Mouse (Mus musculus): ENCODE results near the gene Psmb5. TPM values are rescaled to one million over a fixed set of nuclear protein-coding genes. Genes with fewer than 3 reads are reported as not detected.

The Psmb5 gene
- total and polyA plus RNA-seq, 3 experiments = 299 to 416 (median 411) TPM

DNA sequence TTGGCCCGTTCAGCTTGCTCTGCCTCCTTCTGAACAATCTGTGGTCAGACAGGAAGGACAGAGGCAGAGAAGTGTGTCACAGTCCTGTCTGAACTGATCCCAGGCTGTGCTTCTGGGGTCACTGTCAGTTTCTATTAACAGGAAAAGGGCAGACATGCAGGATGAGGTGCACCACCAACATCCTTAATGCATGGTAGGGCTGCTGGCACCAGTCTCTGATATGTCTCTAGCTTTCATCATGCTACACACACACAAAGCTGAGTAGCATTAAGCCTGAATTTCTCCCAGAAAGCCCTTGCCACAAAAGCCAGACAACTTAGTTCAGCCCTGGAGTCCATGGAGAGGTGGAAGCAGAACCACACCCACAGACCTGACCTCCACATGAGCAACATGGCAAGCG is 25.2 kb upstream of the Psmb5 start:
- H3K4me1 ChIP-seq (ENCODE audit: control insufficient read depth in 1 of 2, insufficient read depth in 2 of 2) = peaks cover 5 to 17% of the 10 kb centered on the region in 2 experiments; a peak in 2 of 4 replicates
- no peaks in the 10 kb centered on the region for H3K9me3 ChIP-seq (replicated peaks; ENCODE audit: low read length)
- no peak for TF ChIP-seq USF1 (IDR thresholded peaks at IDR 0.05; ENCODE audit: low read depth, low read length)
- no peak for TF ChIP-seq EP300 (IDR thresholded peaks at IDR 0.05; ENCODE audit: low read length)
- TF ChIP-seq ZC3H11A (IDR thresholded peaks at IDR 0.05; ENCODE audit: low read depth, low read length) = no peak
- TF ChIP-seq MYC (IDR thresholded peaks at IDR 0.05; ENCODE audit: low read depth, low read length) = no peak
- no peak for TF ChIP-seq ELF1 (IDR thresholded peaks at IDR 0.05; ENCODE audit: low read depth, low read length)
- no peak for TF ChIP-seq JUND (conservative IDR thresholded peaks at IDR 0.05; ENCODE audit: low read depth, low read length)
- TF ChIP-seq RAD21 (IDR thresholded peaks at IDR 0.05; ENCODE audit: low read depth, low read length) = no peak
- TF ChIP-seq MEF2A (IDR thresholded peaks at IDR 0.05; ENCODE audit: borderline replicate concordance, low read depth, low read length) = no peak
- TF ChIP-seq MAX (IDR thresholded peaks at IDR 0.05; ENCODE audit: low read length) = no peak
- no peak for TF ChIP-seq TBP (conservative IDR thresholded peaks at IDR 0.05; ENCODE audit: low read depth, low read length)
- TF ChIP-seq BHLHE40 (IDR thresholded peaks at IDR 0.05; ENCODE audit: low read depth, low read length) = no peak
- TF ChIP-seq POLR2AphosphoS2 (IDR thresholded peaks at IDR 0.05; ENCODE audit: low read depth, low read length) = no peak
- no peak for TF ChIP-seq RCOR1 (conservative IDR thresholded peaks at IDR 0.05; ENCODE audit: low read depth, low read length)
- TF ChIP-seq POLR2A (IDR thresholded peaks at IDR 0.05; ENCODE audit: low read depth, low read length) = no peak
- dilution Hi-C loops (cut with MboI; ENCODE audit: extremely low pct_ligation_motif_present, extremely low pct_unique_long_range_greater_than_20kb, low sequenced_read_pairs) (no loop called here), in situ Hi-C loops (cut with MboI; ENCODE audit: low pct_ligation_motif_present, low pct_unique_long_range_greater_than_20kb, low sequenced_read_pairs) (loop anchor here (25.0 kb wide), 1 partner anchor 581 kb away; no protein-coding TSS in a partner anchor)
- no peak overlapping the region for H3K4me3 ChIP-seq (replicated peaks in 1 of 3; ENCODE audit: low read depth in 2 of 3, low read length in 2 of 3, poor library complexity in 1 of 3)
- no peak overlapping the region for H3K9ac ChIP-seq (ENCODE audit: insufficient read depth, low read depth)
- no peak overlapping the region for H3K27ac ChIP-seq (ENCODE audit: insufficient read depth, low read depth)
- peaks cover 9% of the 10 kb centered on the region for H3K79me2 ChIP-seq (replicated peaks; ENCODE audit: control insufficient read depth, extremely low read depth, insufficient read depth, poor library complexity, severe bottlenecking)
- peaks cover 60 to 98% of the 10 kb centered on the region in 2 experiments for H3K36me3 ChIP-seq (replicated peaks in 1 of 2; ENCODE audit: control insufficient read depth in 1 of 2, insufficient read depth in 1 of 2, low read length in 1 of 2)
- H3K4me2 ChIP-seq (ENCODE audit: insufficient read depth, low read depth, poor library complexity, severe bottlenecking) = no peak overlapping the region
- H3K27me3 ChIP-seq (replicated peaks) = no peaks in the 10 kb centered on the region
- DNase-seq (ENCODE audit: extremely low read depth) = no peak

DNA sequence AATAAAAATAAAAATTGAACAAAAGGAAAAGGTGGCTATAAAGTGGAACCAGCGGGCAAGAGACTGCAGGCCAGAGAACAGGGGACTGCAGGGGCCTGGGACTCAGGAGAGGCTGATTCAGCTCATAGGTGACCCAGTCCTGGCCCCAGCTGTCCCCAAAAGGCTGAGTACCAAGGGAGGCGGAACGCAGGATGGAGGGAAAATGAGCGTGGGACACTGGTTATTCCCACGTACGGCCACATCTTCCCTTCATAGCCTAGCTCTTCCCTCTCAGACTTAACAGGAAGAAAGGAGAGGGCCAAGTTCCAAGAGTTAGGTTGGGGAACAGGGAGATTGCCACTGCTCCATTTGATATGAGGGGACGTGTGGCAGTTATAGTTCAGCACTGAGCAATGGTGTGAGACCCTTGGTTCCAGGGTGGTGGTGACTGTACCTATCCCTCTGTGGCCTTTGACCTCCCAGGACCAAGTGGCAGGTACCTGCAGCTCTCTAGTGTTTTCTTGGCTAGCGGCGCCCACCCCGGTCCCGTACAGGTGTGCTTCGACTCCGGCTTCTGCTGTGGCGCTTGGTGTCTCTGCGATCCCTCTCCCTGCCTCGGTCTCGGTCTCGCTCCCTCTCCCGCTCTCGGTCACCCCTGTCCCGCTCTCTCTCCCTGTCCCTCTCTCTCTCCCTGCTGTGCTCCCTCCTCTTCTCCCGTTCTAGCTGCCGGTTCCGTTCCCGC is 24.6 kb upstream of the Psmb5 start:
- no peak overlapping the region for H3K9ac ChIP-seq (ENCODE audit: insufficient read depth, low read depth)
- no peak overlapping the region for H3K4me2 ChIP-seq (ENCODE audit: insufficient read depth, low read depth, poor library complexity, severe bottlenecking)
- no peaks in the 10 kb centered on the region for H3K27me3 ChIP-seq (replicated peaks)
- dilution Hi-C loops (cut with MboI; ENCODE audit: extremely low pct_ligation_motif_present, extremely low pct_unique_long_range_greater_than_20kb, low sequenced_read_pairs) = no loop called here
- no peak overlapping the region for H3K27ac ChIP-seq (ENCODE audit: insufficient read depth, low read depth)
- DNase-seq (ENCODE audit: extremely low read depth) = no peak
- peaks cover 4% of the 10 kb centered on the region; the same call in 1 of the 2 replicates for H3K79me2 ChIP-seq (replicated peaks; ENCODE audit: control insufficient read depth, extremely low read depth, insufficient read depth, poor library complexity, severe bottlenecking)
- H3K4me1 ChIP-seq (ENCODE audit: control insufficient read depth in 1 of 2, insufficient read depth in 2 of 2) = peaks cover 5 to 14% of the 10 kb centered on the region in 2 experiments; a peak in 2 of 4 replicates
- peaks cover 53 to 98% of the 10 kb centered on the region in 2 experiments for H3K36me3 ChIP-seq (replicated peaks in 1 of 2; ENCODE audit: control insufficient read depth in 1 of 2, insufficient read depth in 1 of 2, low read length in 1 of 2)
- H3K4me3 ChIP-seq (replicated peaks in 1 of 3; ENCODE audit: low read depth in 2 of 3, low read length in 2 of 3, poor library complexity in 1 of 3) = no peak overlapping the region
- TF ChIP-seq IRF4 (IDR thresholded peaks at IDR 0.05; ENCODE audit: low read depth, low read length) (no peak), NRF1 (IDR thresholded peaks at IDR 0.05; ENCODE audit: low read depth, low read length) (no peak), USF1 (IDR thresholded peaks at IDR 0.05; ENCODE audit: low read depth, low read length) (no peak), TCF12 (IDR thresholded peaks at IDR 0.05; ENCODE audit: low read depth, low read length) (no peak), POLR2A (IDR thresholded peaks at IDR 0.05; ENCODE audit: low read depth, low read length) (no peak), HCFC1 (IDR thresholded peaks at IDR 0.05; ENCODE audit: low read depth, low read length) (no peak), TBP (conservative IDR thresholded peaks at IDR 0.05; ENCODE audit: low read depth, low read length) (no peak), ETS1 (conservative IDR thresholded peaks at IDR 0.05; ENCODE audit: low read depth, low read length) (no peak), ELF1 (IDR thresholded peaks at IDR 0.05; ENCODE audit: low read depth, low read length) (no peak)
- H3K9me3 ChIP-seq (replicated peaks; ENCODE audit: low read length) = no peaks in the 10 kb centered on the region
- in situ Hi-C loops (cut with MboI; ENCODE audit: low pct_ligation_motif_present, low pct_unique_long_range_greater_than_20kb, low sequenced_read_pairs) = loop anchor here (25.0 kb wide), 1 partner anchor 580 kb away; no protein-coding TSS in a partner anchor
